Mouse (Mus musculus): Measurements from ENCODE around the gene Ksr1. TPM values are rescaled to one million over a fixed set of nuclear protein-coding genes. Genes with fewer than 3 reads are reported as not detected.
A peak's percentile ranks its signal among the peaks of the same experiment; 100 is the strongest.

Ksr1 gene
- polyA plus RNA-seq, 1 experiment from 2014 or later: 5.7 TPM

DNA sequence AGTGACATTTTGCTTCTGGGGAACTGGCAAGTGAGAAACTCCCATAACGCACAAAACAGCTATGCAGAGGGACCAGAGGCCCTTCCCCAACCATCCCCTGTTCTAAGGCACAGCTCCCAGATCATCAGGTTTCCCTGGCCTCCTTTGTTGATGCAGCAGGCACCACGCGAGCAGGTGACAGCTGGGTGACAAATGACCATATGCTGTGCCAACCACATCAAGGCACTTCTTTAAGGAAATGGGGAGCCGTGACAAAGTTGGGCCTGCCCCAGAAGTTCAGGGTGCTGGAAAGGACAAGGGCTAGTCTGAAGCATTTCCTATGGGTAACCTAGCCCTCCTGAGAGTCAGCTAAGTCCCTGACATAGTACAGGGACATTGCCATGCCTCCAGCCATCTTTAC is 89.3 kb downstream of the Ksr1 start:
- Histone ChIP-seq H3K36me3 (ENCODE audit: control insufficient read depth, insufficient read depth, low read length) (no peaks in the 10 kb centered on the region), H3K4me2 (ENCODE audit: low read depth) (no peak overlapping the region), H3K4me3 (ENCODE audit: low read depth, low read length) (no peak overlapping the region), H3K9me3 (ENCODE audit: control insufficient read depth, low read length) (no peaks in the 10 kb centered on the region), H3K4me1 (ENCODE audit: control insufficient read depth, insufficient read depth, low read length) (peaks cover 10% of the 10 kb centered on the region), H3K9ac (ENCODE audit: low read length) (no peak overlapping the region), H3K27ac (ENCODE audit: low read depth, low read length) (no peak overlapping the region), H3K27me3 (ENCODE audit: control insufficient read depth, insufficient read depth, low read length) (no peaks in the 10 kb centered on the region)
- ATAC-seq (ENCODE audit: insufficient read depth, low FRiP score, low TSS enrichment) (no peak), DNase-seq (ENCODE audit: low spot score) (no peak)
- 44% methylated on average over 4 of the region's 4 CpGs for WGBS

DNA sequence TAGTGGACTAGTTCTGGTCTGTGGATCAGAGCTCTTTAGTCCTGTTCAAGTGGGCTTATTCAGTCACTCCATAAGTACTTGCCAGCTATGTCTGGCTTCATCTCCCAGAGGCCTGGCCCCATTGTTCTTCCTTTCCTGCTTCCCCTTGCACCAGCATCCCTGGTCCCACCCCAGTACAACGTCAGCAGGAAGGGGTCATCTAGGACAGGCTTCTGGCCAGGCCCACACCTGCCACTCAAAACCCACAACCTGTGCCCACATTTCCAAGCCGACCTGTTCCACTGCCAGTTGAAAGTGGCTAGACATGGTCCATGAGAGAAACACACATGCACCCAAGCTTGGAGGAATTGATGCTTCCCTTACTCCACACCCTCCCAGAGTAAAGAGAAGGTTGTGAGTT is 90.2 kb downstream of the Ksr1 start:
- 72% methylated on average over 2 of the region's 2 CpGs for WGBS
- H3K27me3 ChIP-seq (ENCODE audit: control insufficient read depth, insufficient read depth, low read length): no peaks in the 10 kb centered on the region
- H3K27ac ChIP-seq (ENCODE audit: low read depth, low read length): no peak overlapping the region
- no peak overlapping the region for H3K4me3 ChIP-seq (ENCODE audit: low read depth, low read length)
- ATAC-seq (ENCODE audit: insufficient read depth, low FRiP score, low TSS enrichment) (no peak), DNase-seq (ENCODE audit: low spot score) (no peak)
- H3K4me1 ChIP-seq (ENCODE audit: control insufficient read depth, insufficient read depth, low read length): peaks cover 10% of the 10 kb centered on the region
- H3K9ac ChIP-seq (ENCODE audit: low read length): no peak overlapping the region
- no peaks in the 10 kb centered on the region for H3K9me3 ChIP-seq (ENCODE audit: control insufficient read depth, low read length)
- H3K4me2 ChIP-seq (ENCODE audit: low read depth): no peak overlapping the region
- H3K36me3 ChIP-seq (ENCODE audit: control insufficient read depth, insufficient read depth, low read length): no peaks in the 10 kb centered on the region

DNA sequence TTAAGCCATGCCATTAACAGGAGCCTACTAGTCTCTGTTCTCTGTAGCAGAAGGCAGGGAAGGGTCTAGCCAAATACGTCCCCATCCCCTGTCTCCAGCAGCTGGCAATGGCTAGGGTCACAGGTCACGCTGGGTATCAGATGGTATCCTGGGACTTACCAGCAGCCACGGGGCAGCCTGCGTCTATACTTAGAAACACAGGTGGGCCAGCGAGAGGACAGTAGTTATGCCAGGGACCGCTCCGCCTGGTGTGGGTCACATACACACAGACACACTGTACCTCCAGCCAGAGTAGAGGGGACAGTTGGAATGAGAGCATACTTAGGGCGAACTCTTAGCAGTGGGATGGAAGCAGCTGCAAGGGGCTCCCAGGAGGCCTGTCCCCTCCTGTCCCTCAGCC is 91.0 kb downstream of the Ksr1 start:
- Histone ChIP-seq H3K27ac (ENCODE audit: low read depth, low read length) (no peak overlapping the region), H3K27me3 (ENCODE audit: control insufficient read depth, insufficient read depth, low read length) (no peaks in the 10 kb centered on the region), H3K36me3 (ENCODE audit: control insufficient read depth, insufficient read depth, low read length) (no peaks in the 10 kb centered on the region), H3K9me3 (ENCODE audit: control insufficient read depth, low read length) (no peaks in the 10 kb centered on the region), H3K9ac (ENCODE audit: low read length) (no peak overlapping the region), H3K4me1 (ENCODE audit: control insufficient read depth, insufficient read depth, low read length) (peaks cover 10% of the 10 kb centered on the region), H3K4me2 (ENCODE audit: low read depth) (no peak overlapping the region), H3K4me3 (ENCODE audit: low read depth, low read length) (no peak overlapping the region)
- 67% methylated on average over 8 of the region's 8 CpGs for WGBS
- ATAC-seq (ENCODE audit: insufficient read depth, low FRiP score, low TSS enrichment): no peak
- DNase-seq (ENCODE audit: low spot score): no peak

DNA sequence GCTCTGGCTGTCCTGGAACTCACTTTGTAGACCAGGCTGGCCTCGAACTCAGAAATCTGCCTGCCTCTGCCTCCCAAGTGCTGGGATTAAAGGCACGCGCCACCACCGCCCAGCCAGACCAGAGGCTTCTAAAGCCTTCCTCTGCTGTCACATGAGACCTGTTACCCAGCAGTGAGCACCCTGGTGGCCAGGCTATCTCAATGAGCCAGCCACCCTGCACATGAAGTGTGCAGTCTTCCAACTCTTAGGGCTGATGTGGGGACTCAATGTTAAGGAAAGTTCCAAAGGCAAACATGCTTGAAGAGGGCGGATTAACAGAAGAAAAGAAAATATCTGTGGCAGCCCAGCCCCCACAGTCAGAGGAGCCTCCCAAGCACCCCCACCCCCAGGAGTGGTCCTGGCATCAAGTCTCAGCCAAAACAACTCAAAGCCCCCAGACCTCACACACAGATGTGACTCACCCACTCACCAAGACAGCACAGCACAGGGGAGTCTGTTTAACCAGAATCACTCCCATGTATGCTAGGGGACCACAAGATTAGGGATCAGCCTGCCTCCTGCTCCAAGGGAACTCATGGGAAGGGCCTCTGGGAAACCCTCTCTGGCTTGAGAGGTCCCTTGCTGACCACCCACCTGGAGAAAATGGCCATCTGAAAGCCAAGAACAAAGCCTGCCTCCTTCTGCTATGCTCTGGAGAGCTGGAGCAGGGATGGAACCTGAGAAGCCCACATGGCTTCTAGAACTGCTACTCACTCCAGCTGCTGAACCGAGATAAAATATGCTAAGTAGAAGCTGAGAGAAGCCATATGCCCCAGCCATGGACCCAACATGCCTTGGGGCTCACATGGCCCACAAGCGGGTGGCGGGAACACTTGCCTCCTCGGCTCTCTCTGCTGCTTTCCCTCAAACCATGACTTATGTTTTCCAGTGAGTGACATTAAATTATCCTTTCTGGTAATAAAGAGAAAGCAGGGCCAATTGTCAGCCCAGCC is 91.8 kb downstream of the Ksr1 start:
- DNase-seq (ENCODE audit: low spot score) (no peak), ATAC-seq (ENCODE audit: insufficient read depth, low FRiP score, low TSS enrichment) (no peak)
- no peak overlapping the region for H3K9ac ChIP-seq (ENCODE audit: low read length)
- H3K9me3 ChIP-seq (ENCODE audit: control insufficient read depth, low read length): no peaks in the 10 kb centered on the region
- 0 out of 2 replicates have a peak overlapping the region, but pooled peaks have one; percentile 29 for H3K27ac ChIP-seq (ENCODE audit: low read depth, low read length)
- peaks cover 10% of the 10 kb centered on the region for H3K4me1 ChIP-seq (ENCODE audit: control insufficient read depth, insufficient read depth, low read length)
- no peaks in the 10 kb centered on the region for H3K27me3 ChIP-seq (ENCODE audit: control insufficient read depth, insufficient read depth, low read length)
- no peak overlapping the region for H3K4me3 ChIP-seq (ENCODE audit: low read depth, low read length)
- H3K4me2 ChIP-seq (ENCODE audit: low read depth): no peak overlapping the region
- WGBS: 79% methylated on average over 9 of the region's 9 CpGs
- no peaks in the 10 kb centered on the region for H3K36me3 ChIP-seq (ENCODE audit: control insufficient read depth, insufficient read depth, low read length)

DNA sequence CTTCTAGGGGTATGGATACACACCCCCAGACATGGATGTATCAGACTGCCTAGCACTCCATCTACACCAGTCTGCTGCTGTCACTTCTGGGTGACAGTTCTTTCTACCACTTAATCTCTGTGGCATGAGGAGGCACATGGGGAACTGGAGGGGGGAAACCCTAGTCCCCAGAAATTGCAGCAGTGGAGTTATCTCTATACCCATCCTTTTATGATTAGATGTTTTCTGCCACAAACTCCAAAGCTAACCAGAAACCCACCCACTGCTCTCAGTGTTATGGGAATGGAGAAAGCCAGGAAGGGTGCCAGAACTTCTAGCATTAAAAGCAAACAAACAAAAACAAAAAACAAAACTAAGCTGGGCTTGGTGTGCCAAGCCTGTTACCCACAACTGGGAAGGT is 92.8 kb downstream of the Ksr1 start:
- Histone ChIP-seq H3K27ac (ENCODE audit: low read depth, low read length) (no peak overlapping the region), H3K9ac (ENCODE audit: low read length) (no peak overlapping the region), H3K4me2 (ENCODE audit: low read depth) (no peak overlapping the region), H3K9me3 (ENCODE audit: control insufficient read depth, low read length) (no peaks in the 10 kb centered on the region), H3K27me3 (ENCODE audit: control insufficient read depth, insufficient read depth, low read length) (no peaks in the 10 kb centered on the region), H3K4me3 (ENCODE audit: low read depth, low read length) (no peak overlapping the region), H3K36me3 (ENCODE audit: control insufficient read depth, insufficient read depth, low read length) (no peaks in the 10 kb centered on the region), H3K4me1 (ENCODE audit: control insufficient read depth, insufficient read depth, low read length) (peaks cover 10% of the 10 kb centered on the region)
- DNase-seq (ENCODE audit: low spot score) (no peak), ATAC-seq (ENCODE audit: insufficient read depth, low FRiP score, low TSS enrichment) (no peak)

DNA sequence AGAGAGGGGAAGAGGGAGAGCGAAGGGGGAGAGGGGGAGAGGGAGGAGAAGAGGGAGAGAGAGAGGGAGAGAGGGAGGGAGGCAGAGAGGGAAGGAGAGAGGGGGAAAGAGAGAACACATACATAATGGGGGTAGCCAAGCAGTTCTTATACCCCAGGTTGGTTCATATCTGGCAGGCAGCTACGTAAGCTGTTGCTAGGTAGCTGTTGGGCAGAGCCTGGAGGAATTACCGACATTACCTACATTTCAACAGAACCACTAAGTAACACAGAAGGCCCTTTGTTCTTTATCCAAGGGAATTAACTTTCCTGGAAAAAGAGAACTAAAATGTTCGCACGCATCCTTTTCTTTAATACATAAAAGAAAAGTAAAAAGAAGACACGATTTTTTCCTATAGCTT is 93.4 kb downstream of the Ksr1 start:
- no peak overlapping the region for H3K4me2 ChIP-seq (ENCODE audit: low read depth)
- H3K4me3 ChIP-seq (ENCODE audit: low read depth, low read length): no peak overlapping the region
- H3K27me3 ChIP-seq (ENCODE audit: control insufficient read depth, insufficient read depth, low read length): no peaks in the 10 kb centered on the region
- no peaks in the 10 kb centered on the region for H3K9me3 ChIP-seq (ENCODE audit: control insufficient read depth, low read length)
- ATAC-seq (ENCODE audit: insufficient read depth, low FRiP score, low TSS enrichment) (no peak), DNase-seq (ENCODE audit: low spot score) (no peak)
- H3K27ac ChIP-seq (ENCODE audit: low read depth, low read length): no peak overlapping the region
- 76% methylated on average over 6 of the region's 6 CpGs for WGBS
- peaks cover 3% of the 10 kb centered on the region for H3K4me1 ChIP-seq (ENCODE audit: control insufficient read depth, insufficient read depth, low read length)
- no peaks in the 10 kb centered on the region for H3K36me3 ChIP-seq (ENCODE audit: control insufficient read depth, insufficient read depth, low read length)
- H3K9ac ChIP-seq (ENCODE audit: low read length): no peak overlapping the region

DNA sequence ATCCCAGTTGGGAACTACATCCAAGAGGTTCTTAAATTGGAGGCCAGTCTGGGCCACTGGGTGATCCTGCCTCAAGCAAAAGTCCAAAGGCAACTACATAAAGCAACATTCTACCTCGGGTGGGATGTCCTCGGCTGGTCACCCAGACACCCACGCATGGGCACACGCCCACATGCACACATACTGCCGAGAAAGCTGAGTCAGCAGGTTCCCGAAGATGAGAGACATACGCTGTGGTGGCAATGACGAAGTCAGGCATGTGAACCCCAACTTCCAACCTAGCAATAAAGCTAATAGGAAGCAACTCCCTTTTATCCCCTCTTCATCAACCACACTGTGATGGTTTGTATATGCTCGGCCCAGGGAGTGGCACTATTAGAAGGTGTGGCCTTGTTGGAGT is 94.7 kb downstream of the Ksr1 start:
- Histone ChIP-seq H3K4me1 (ENCODE audit: control insufficient read depth, insufficient read depth, low read length) (peaks cover 7% of the 10 kb centered on the region), H3K36me3 (ENCODE audit: control insufficient read depth, insufficient read depth, low read length) (no peaks in the 10 kb centered on the region), H3K27me3 (ENCODE audit: control insufficient read depth, insufficient read depth, low read length) (no peaks in the 10 kb centered on the region), H3K9ac (ENCODE audit: low read length) (no peak overlapping the region), H3K4me2 (ENCODE audit: low read depth) (no peak overlapping the region), H3K9me3 (ENCODE audit: control insufficient read depth, low read length) (no peaks in the 10 kb centered on the region), H3K4me3 (ENCODE audit: low read depth, low read length) (no peak overlapping the region), H3K27ac (ENCODE audit: low read depth, low read length) (no peak overlapping the region)
- DNase-seq (ENCODE audit: low spot score) (no peak), ATAC-seq (ENCODE audit: insufficient read depth, low FRiP score, low TSS enrichment) (no peak)
- WGBS: 93% methylated on average over 9 of the region's 9 CpGs

DNA sequence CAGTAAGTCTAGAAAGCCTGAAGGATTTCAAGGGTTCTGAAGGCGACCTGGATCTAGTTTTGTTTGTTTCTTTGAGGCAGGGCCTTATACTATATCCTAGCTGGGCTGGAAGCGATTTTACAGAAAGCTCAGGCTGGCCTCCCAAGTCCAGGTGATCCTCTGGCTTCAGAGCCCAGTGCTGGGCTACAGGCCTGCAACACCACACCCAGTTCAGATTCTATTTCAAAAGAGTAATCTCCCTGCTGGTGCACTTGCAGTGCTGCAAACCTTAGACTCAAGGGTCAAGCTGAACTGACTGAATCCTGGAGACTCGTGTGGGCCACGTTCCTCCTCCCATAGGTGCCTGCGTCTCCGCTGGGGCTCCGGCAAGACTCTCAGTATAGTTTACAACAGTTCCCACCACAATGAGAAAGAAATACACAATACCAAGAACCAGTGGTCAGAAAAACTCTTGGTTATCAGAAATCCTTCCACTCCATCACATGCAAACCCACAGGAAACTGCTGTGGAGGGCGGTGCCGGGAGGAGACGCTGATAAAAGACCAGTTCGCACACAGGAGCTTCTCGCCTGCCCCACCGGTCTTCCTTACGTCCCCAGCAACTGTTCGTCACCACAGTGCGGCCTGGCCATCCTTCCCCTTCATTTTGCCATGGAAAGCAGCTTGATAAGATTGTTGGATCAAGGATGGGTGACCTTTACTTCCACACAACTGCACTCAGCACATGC is 95.3 kb downstream of the Ksr1 start:
- Histone ChIP-seq H3K4me3 (ENCODE audit: low read depth, low read length) (no peak overlapping the region), H3K27me3 (ENCODE audit: control insufficient read depth, insufficient read depth, low read length) (no peaks in the 10 kb centered on the region), H3K9ac (ENCODE audit: low read length) (no peak overlapping the region), H3K9me3 (ENCODE audit: control insufficient read depth, low read length) (no peaks in the 10 kb centered on the region), H3K36me3 (ENCODE audit: control insufficient read depth, insufficient read depth, low read length) (no peaks in the 10 kb centered on the region), H3K4me2 (ENCODE audit: low read depth) (no peak overlapping the region), H3K4me1 (ENCODE audit: control insufficient read depth, insufficient read depth, low read length) (peaks cover 7% of the 10 kb centered on the region; the same call in 1 of the 2 replicates), H3K27ac (ENCODE audit: low read depth, low read length) (no peak overlapping the region)
- DNase-seq (ENCODE audit: low spot score): no peak
- ATAC-seq (ENCODE audit: insufficient read depth, low FRiP score, low TSS enrichment): no peak
- WGBS: 90% methylated on average over 16 of the region's 16 CpGs

All from neural tube, embryonic 11.5 days (tissue).